Mouse (Mus musculus) ovary, postnatal 14 days (tissue): ENCODE data around the gene Clta.
"Not testable (repeated sequence)": the region's sequence is repeated elsewhere in the genome, so short reads cannot be mapped to it uniquely, and the experiment has no call there.

Experiments used
- DNase-seq: peaks from one replicate; pipeline ENCODE4 v3.0.0; 2022; ENCODE audit warnings: low spot score

The Clta gene

GRCm38 (mm10) chr4:44024241-44024640, 20.0 kb downstream of the Clta start:
- no peak for DNase-seq

- no peak for DNase-seq
These were observed 21.3 kb downstream of the Clta start for GRCm38 (mm10) chr4:44025570-44025969.

DNA sequence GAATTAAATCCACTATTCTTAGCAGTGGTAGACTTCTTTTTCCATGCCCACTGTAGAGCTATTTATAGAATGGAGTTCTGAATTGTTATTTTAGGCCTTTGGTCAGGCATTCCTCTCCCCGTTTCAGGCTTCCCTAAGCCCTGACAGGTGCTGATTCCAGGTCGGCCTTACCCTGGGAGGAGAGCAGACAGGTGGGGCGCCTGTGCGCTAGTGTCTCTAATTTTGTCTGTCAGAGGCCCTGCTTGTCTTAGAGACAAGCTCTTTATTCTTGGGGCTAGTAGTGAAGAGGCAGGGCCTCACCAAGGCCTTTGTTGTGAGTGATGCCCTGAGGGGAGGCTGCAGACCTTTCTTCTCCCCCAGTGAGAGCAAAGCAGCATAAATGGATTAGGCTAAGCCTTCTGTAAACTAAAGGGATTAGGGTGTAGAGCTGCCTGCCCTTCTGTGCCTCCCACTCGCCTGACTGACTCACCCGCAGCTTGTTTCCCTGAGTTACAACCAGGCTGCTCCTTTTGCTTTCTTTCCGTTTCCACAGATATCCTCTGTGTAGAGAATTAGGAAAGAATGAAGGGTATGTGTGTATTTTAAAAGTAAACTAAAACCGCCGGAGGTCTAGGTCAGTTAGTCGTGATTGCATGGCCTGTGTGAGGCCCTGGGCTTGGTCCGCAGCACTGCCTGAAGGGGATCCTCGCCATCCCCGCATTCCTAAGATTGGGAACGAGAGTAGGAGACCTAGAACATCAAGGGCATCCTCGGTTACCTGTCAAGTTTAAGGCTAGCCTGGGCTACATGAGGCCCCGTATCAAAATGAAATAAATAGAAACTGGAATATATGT, 24.3 kb downstream of the Clta start:
- no peak for DNase-seq

DNA sequence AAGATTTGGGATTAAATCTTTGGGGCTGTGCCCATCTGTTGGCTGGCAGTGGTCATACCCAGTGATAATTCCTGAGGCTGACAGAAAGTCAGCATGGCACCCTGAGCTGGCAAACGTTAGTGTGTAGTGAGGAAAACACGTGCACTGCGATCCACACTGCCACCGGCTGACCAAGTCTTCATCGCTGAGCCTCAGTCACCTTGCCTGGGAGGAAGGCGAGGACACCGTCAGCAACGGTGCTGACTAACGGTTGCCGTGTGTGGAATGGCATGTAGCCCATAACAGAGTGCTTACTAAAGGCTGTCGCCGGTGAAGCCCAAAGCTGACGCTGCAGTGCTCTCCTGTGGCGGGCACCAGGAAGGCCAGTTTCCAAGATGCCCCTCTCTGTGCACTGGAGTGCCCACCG, 25.4 kb downstream of the Clta start:
- no peak for DNase-seq

GRCm38 (mm10) chr4:44031521-44031920, 27.3 kb downstream of the Clta start:
- peak; percentile 12 for DNase-seq

DNA sequence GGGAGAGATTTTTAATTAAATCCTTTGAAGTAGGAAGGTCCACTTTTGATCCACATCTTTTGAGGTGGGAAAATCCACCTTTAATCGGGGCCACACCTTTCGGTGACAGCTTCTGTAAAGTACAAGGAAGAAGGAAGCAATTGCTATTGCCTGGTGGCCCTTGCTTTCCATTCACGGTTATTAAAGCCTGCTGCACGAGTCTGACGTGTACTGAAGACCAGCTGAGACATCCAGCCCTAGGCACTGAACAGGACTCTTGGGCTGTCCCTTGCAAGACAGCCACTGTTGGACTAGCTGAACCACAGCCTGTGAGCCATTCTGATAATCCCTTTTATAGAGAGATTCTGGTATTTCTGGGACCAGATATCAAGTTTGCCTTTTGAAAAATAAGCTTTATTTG, 32.2 kb downstream of the Clta start:
- no peak for DNase-seq

DNA sequence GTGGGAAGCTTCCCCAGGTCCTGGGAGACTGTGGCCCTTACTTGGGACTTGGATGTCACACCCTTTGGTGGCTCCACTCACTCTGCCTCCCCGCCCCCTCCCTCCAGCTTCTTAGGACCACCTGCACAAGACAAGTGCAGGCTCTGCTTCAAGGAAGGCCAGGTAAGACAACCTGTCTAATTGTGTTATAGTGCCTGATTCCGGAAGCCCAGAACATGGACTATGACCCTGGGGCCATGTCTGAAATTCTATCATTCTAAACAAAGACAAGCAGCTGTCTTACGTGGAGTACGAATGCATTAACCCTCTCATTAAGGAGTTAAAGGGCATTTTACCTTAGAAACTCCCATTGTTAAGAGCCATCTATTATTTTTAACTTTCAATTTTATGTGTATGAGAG, 36.5 kb downstream of the Clta start:
- DNase-seq: no peak

DNA sequence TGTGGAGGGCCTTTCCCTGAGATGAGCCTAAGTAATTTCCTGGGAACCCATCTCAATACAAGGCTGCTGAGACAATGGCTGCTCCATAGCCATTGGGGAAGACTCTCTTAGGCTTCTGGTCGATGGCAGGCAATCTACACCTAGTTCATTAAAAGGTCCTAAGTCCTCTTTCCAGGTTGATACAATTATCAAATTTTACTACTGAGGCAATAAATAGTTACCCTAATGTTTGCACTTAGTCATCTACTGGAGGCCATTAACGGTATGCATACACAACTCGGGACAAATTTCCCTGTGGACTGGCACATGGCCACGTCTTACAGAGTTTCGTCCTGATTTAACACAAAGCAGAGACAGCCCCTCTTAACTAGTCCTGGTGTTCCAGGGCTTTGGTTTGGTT, 38.2 kb downstream of the Clta start:
- DNase-seq: no peak

DNA sequence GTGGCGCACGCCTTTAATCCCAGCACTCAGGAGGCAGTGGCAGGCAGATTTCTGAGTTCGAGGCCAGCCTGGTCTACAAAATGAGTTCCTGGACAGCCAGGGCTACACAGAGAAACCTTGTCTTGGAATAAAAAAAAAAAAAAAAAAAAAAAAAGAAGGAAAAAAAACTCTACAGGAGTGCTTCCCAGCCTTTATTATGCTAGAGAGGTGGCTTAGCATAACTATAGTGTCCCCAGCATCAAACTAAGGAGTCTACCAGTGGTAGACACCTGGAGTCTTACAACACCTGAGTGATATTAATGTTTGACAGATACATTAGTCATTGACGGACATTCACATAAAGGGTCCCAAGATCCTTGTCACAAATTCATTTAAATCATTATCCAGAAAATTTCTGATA, 38.9 kb downstream of the Clta start:
- DNase-seq: not testable (repeated sequence)

DNA sequence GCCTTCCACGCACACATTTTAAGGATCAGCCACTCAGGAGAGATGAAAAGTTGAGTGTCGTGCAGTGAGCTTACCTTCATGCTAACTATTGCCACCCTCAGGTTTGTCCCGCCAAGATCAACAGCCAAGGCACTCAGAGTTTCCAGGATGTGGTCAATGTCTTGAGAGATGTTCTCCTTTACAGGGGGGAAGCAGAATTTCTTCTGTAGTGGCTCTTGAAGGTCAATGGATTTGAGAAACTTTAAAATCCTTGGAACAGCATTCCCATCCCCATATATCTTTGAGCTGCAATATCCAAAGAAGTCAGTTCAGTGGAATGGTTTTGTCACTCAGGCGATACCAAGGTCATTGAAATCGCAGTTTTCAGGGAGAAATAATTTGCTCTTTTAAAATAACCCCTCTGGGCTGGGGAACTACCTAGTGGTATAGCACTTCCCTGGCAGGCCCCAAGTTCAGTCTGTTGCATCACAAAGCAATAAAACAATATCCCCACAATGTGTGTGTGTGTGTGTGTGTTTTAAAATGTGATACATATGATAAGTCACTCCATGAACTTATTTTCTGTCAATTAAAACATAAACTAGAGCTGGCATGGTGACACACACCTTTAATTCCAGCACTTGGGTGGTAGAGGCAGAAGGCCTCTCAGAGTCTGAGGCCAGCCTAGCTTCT, 40.6 kb downstream of the Clta start:
- DNase-seq: no peak

DNA sequence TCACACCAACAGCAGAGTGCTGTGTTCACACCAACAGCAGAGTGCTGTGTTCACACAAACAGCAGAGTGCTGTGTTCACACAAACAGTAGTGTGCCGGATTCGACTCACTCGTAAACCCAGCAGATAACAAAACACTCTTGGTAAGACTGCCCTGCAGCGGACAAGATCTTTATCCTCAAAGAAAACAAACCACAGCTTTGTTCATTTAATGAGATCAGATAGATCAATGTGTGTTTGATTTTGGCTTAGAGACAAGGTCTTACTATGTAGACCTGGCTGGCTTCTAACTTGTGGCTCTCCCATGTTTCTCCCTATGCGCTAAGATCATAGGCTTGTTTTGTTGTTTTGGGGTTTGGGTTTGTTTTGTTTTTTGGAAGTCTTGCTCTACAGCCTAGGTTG, 41.8 kb downstream of the Clta start:
- no peak for DNase-seq

GRCm38 (mm10) chr4:44049812-44050211, 45.6 kb downstream of the Clta start:
- no peak for DNase-seq

DNA sequence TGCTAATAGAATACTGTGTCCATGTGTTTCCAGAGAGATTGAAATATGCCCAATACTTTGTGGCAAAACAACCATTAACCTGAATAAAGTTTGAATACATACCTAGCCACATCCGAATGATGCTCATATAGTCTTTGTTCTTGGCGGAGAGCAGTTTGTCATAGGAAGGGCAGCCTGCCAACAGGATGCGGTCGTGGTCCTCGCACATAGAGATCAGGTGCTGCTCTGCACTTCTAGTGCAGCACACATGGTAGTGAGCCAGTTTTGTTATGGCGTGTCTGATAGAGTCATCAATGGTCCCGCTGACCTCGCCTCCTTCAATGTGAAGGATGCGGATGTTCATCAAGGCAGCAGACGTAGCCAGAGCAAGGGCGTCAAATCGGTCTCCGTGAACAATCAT, 55.4 kb downstream of the Clta start:
- no peak for DNase-seq

GRCm38 (mm10) chr4:44062062-44062461, 57.8 kb downstream of the Clta start:
- DNase-seq: no peak

DNA sequence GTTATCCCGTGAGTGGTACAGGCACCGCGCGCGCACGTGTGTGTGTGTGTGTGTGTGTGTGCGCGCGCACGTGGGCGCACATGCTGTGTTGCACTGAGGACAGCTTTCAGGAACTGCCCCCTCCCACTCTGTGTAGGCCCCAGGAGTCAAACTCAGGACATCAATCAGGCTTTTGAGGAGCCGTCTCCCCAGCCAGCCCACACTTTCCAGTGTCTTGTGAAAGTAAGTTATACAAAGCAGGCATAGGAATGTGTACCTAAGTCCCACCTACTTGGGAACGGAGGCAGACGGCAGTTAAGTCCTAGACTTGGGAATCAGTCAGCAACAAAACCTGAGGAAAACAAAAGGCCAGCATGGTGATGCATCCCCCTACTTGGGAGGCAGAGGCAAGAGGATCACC, 58.6 kb downstream of the Clta start:
- DNase-seq: no peak

DNA sequence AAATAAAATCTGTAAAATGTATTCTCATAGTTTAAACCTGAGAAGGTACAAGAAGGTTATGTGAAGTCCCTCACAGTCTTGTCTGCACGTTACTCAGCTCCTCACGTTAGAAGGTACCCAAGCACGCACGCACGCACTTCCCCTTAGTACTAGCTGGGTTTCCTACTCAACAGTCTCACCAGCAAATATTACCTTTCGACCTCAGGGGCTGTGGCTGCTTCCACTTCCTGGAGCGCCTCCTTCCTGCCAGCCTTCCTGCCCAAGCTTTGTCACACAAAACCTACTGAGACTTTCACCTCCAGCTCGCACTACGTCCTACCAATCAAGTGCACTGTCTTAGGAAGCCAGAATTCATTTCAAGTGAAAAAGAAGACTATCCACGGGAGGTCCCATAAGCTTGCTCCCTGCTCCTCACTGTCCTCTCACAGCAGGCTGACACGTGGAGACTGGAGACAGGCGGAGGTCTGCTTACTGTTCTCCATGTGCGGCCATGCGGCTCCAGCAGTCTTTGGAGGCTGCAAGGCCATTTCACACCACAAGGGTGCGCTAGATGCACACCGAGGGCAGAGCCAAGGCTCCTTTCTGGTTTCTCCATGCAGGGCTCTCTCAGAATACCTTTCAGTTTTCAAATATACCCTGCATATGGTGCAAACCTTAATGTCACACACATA, 61.2 kb downstream of the Clta start:
- peak; percentile 93 for DNase-seq

GRCm38 (mm10) chr4:44066891-44067290, 62.6 kb downstream of the Clta start:
- no peak for DNase-seq

DNA sequence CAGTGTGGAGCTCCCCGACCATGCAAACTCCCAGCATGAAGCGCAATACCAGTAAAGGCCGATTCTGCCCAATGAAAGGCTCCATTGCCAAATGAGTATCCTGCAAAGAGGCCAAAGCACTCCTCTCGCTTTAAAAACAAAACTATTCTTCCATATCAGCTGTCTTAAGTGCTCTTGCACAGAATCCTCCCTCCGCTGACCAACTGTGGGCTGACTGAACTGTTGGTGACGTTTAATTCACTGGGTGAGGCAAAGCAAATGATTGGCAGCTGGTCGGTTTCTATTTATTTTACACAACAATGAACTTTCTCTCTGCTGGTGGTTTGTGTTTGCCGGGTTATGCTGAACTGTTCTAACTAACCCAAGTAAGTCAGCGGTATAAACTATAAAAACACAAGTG, 64.5 kb downstream of the Clta start:
- DNase-seq: no peak

DNA sequence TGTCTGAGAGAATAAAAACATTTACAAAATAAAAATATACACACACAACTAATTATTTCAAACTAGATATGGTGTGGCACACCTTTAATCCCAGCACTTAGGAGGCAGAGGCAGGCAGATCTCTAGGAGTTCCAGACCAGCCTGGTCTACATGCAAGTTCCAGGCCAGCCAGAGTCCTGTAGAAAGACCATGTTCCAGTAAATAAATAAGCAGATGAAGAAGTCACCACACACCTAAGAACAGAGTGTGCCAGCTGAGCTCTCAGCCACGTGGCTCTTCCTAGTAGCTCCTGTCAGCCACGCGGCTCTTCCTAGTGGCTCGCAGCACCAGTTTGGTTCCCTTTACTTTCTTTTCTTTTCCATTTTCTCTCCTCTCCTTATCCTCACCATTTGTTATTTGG, 65.2 kb downstream of the Clta start:
- DNase-seq: no peak

GRCm38 (mm10) chr4:44070641-44071040, 66.4 kb downstream of the Clta start:
- DNase-seq: no peak

DNA sequence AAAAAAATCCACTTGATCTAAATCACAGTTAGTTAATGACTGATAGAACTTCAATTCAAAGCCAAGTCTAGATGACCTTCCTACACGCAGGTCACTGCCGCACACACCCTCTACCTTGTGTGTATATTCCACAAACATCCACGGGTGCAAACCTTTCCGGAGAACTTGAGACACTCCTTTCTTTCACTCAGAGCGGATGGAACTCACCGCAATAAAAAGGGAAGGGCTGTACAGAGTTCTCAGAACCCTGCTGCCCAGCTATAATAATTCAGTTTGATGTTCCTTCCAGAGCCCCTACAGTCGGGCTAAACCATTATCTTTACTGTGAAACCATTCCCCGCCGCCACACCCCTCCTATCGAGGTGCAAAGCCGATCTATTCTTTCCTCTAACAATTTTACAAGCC, 67.5 kb downstream of the Clta start:
- DNase-seq: no peak

GRCm38 (mm10) chr4:44072146-44072872, 68.1 kb downstream of the Clta start:
- peak; percentile 79 for DNase-seq
